ENCODE assay signal across 1 mouse cellular context in genomic region chr15:78982658-78983435, GRCm38 (mm10).
TF ChIP-seq lines count a peak whose summit lies in the region.

No protein-coding gene starts in this region.

TF ChIP-seq in CH12.LX, 34 proteins besides CTCF, POLR2A, EP300 and RAD21:
- TF ChIP-seq JUN (IDR thresholded peaks at IDR 0.05; ENCODE audit: insufficient read depth, low read depth, low read length) (no peak), CHD2 (IDR thresholded peaks at IDR 0.05; ENCODE audit: low read length) (no peak), BHLHE40 (IDR thresholded peaks at IDR 0.05; ENCODE audit: low read depth, low read length) (peak; percentile 65), NRF1 (IDR thresholded peaks at IDR 0.05; ENCODE audit: low read depth, low read length) (peak; percentile 73), RCOR1 (conservative IDR thresholded peaks at IDR 0.05; ENCODE audit: low read depth, low read length) (no peak), NELFE (IDR thresholded peaks at IDR 0.05; ENCODE audit: low read depth, low read length) (peak; percentile 55), TBP (conservative IDR thresholded peaks at IDR 0.05; ENCODE audit: low read depth, low read length) (0 out of 2 replicates have a peak, but pooled peaks have one; percentile 39), E2F4 (IDR thresholded peaks at IDR 0.05; ENCODE audit: insufficient replicate concordance, low read depth, low read length) (no peak), HCFC1 (IDR thresholded peaks at IDR 0.05; ENCODE audit: low read depth, low read length) (peak; percentile 64), ZC3H11A (IDR thresholded peaks at IDR 0.05; ENCODE audit: low read depth, low read length) (no peak), ZNF384 (IDR thresholded peaks at IDR 0.05; ENCODE audit: low read depth, low read length) (peak; percentile 98), SMC3 (IDR thresholded peaks at IDR 0.05; ENCODE audit: low read depth, low read length) (no peak), SIN3A (IDR thresholded peaks at IDR 0.05; ENCODE audit: low read length) (peak; percentile 58; the same call in 1 of the 2 replicates), CHD1 (IDR thresholded peaks at IDR 0.05; ENCODE audit: low read depth, low read length) (no peak), MAX (IDR thresholded peaks at IDR 0.05; ENCODE audit: low read length) (no peak), IRF4 (IDR thresholded peaks at IDR 0.05; ENCODE audit: low read depth, low read length) (no peak), MAFK (IDR thresholded peaks at IDR 0.05; ENCODE audit: insufficient replicate concordance, low read length) (no peak), UBTF (IDR thresholded peaks at IDR 0.05; ENCODE audit: low read depth, low read length) (peak; percentile 69; the same call in 1 of the 2 replicates), ETS1 (conservative IDR thresholded peaks at IDR 0.05; ENCODE audit: low read depth, low read length) (no peak), ELF1 (IDR thresholded peaks at IDR 0.05; ENCODE audit: low read depth, low read length) (no peak; the same call in 1 of the 2 replicates), USF2 (conservative IDR thresholded peaks at IDR 0.05; ENCODE audit: low read depth, low read length) (no peak), TCF12 (IDR thresholded peaks at IDR 0.05; ENCODE audit: low read depth, low read length) (peak; percentile 25; the same call in 1 of the 2 replicates), POLR2AphosphoS2 (IDR thresholded peaks at IDR 0.05; ENCODE audit: low read depth, low read length) (no peak), MYC (IDR thresholded peaks at IDR 0.05; ENCODE audit: low read depth, low read length) (0 out of 2 replicates have a peak, but pooled peaks have one; percentile 42), MXI1 (IDR thresholded peaks at IDR 0.05; ENCODE audit: low read depth, low read length) (peak; percentile 59; the same call in 1 of the 2 replicates), KAT2A (IDR thresholded peaks at IDR 0.05; ENCODE audit: insufficient replicate concordance, low read length) (no peak)
